Comparison of ENCODE assay signal across 16 mouse cellular contexts in genomic region chr7:127799738-127800137, GRCm38 (mm10). TPM values are rescaled to one million over a fixed set of nuclear protein-coding genes. Genes with fewer than 3 reads are reported as not detected.
DNase-seq lines count a peak whose midpoint lies in the region; ATAC-seq lines count a peak whose summit lies in the region.
"Had no signal": no experiment of that assay in that cellular context is flagged by ENCODE, and none has a peak within 500 bp of the region (broad histone marks: within the 10 kb centered on the region; RNA-seq: fewer than 3 reads in every experiment).

No protein-coding gene starts in this region.

- peak overlapping the region; percentile 6; the same call in 1 of the 2 replicates for H3K27ac ChIP-seq in hindbrain, embryonic 14.5 days
- H3K27ac ChIP-seq in hindbrain, embryonic 11.5 days (ENCODE audit: low read depth, low read length), result no peak overlapping the region
- H3K27ac ChIP-seq in liver, embryonic 15.5 days (replicated peaks), result peak overlapping the region; percentile 67; the same call in 1 of the 2 replicates
- no peak overlapping the region for H3K27ac ChIP-seq in liver, embryonic 11.5 days (ENCODE audit: low read depth, low read length)
- 0 out of 2 replicates have a peak overlapping the region, but pooled peaks have one; percentile 33 for H3K27ac ChIP-seq in embryonic facial prominence, embryonic 13.5 days
- no peak overlapping the region for H3K27ac ChIP-seq in heart, embryonic 11.5 days (ENCODE audit: low read depth, low read length)
- H3K27ac ChIP-seq: neural tube, embryonic 12.5 days had no signal

- DNase-seq in cerebellum, adult 9-10 months, result peak; percentile 71
- no peak for DNase-seq in hindbrain, embryonic 14.5 days (ENCODE audit: low spot score)
- DNase-seq in hindbrain, embryonic 11.5 days (ENCODE audit: low spot score), result no peak
- DNase-seq in liver, embryonic 11.5 days (ENCODE audit: low spot score), result no peak

- H3K27me3 ChIP-seq in hindbrain, embryonic 14.5 days (ENCODE audit: control insufficient read depth, insufficient read depth, low read length), result no peaks in the 10 kb centered on the region
- no peaks in the 10 kb centered on the region for H3K27me3 ChIP-seq in hindbrain, embryonic 11.5 days (ENCODE audit: control insufficient read depth, insufficient read depth, low read length)
- H3K27me3 ChIP-seq in liver, embryonic 15.5 days, result no peaks in the 10 kb centered on the region
- H3K27me3 ChIP-seq in liver, embryonic 11.5 days (replicated peaks; ENCODE audit: control insufficient read depth, insufficient read depth, low read length), result no peaks in the 10 kb centered on the region
- no peaks in the 10 kb centered on the region for H3K27me3 ChIP-seq in embryonic facial prominence, embryonic 13.5 days
- H3K27me3 ChIP-seq in heart, embryonic 11.5 days (ENCODE audit: control insufficient read depth, insufficient read depth, low read length), result no peaks in the 10 kb centered on the region
- H3K27me3 ChIP-seq: liver, embryonic 13.5 days; neural tube, embryonic 12.5 days had no signal

- no peak for ATAC-seq in cerebellum, adult (ENCODE audit: insufficient number of reproducible peaks, low FRiP score, low TSS enrichment)
- no peak for ATAC-seq in hindbrain, embryonic 14.5 days (ENCODE audit: low FRiP score)
- ATAC-seq in hindbrain, embryonic 11.5 days (ENCODE audit: low FRiP score), result no peak
- ATAC-seq in liver, embryonic 15.5 days (ENCODE audit: insufficient read depth), result no peak
- ATAC-seq in liver, embryonic 11.5 days (replicated peaks; ENCODE audit: low FRiP score), result no peak
- no peak for ATAC-seq in embryonic facial prominence, embryonic 13.5 days (ENCODE audit: insufficient number of reproducible peaks, insufficient read depth, low FRiP score, low TSS enrichment, low read depth)
- ATAC-seq in heart, embryonic 11.5 days (replicated peaks; ENCODE audit: insufficient number of reproducible peaks, low FRiP score, low TSS enrichment), result no peak

- H3K4me1 ChIP-seq in hindbrain, embryonic 14.5 days (replicated peaks; ENCODE audit: control insufficient read depth, insufficient read depth, low read length), result 0 out of 2 replicates have a peak, but pooled peaks cover 5% of the 10 kb centered on the region
- H3K4me1 ChIP-seq in hindbrain, embryonic 11.5 days (replicated peaks; ENCODE audit: control insufficient read depth, insufficient read depth, low read length), result no peaks in the 10 kb centered on the region; the same call in 1 of the 2 replicates
- peaks cover 44% of the 10 kb centered on the region for H3K4me1 ChIP-seq in liver, embryonic 15.5 days (replicated peaks)
- H3K4me1 ChIP-seq in liver, embryonic 11.5 days (replicated peaks; ENCODE audit: control insufficient read depth, insufficient read depth, low read length), result peaks cover 14% of the 10 kb centered on the region
- H3K4me1 ChIP-seq in embryonic facial prominence, embryonic 13.5 days, result peaks cover 12% of the 10 kb centered on the region; the same call in 1 of the 2 replicates
- H3K4me1 ChIP-seq in heart, embryonic 11.5 days (ENCODE audit: control insufficient read depth, insufficient read depth, low read length), result peaks cover 3% of the 10 kb centered on the region; the same call in 1 of the 2 replicates
- H3K4me1 ChIP-seq: neural tube, embryonic 12.5 days had no signal

- H3K36me3 ChIP-seq in hindbrain, embryonic 14.5 days (replicated peaks; ENCODE audit: control insufficient read depth, insufficient read depth), result peaks cover 66% of the 10 kb centered on the region
- H3K36me3 ChIP-seq in hindbrain, embryonic 11.5 days (ENCODE audit: control insufficient read depth, insufficient read depth, low read length), result peaks cover 20% of the 10 kb centered on the region
- H3K36me3 ChIP-seq in liver, embryonic 15.5 days (replicated peaks), result peaks cover 59% of the 10 kb centered on the region
- H3K36me3 ChIP-seq in liver, embryonic 11.5 days (ENCODE audit: control insufficient read depth, insufficient read depth, low read length), result peaks cover 53% of the 10 kb centered on the region
- peaks cover 87% of the 10 kb centered on the region for H3K36me3 ChIP-seq in embryonic facial prominence, embryonic 13.5 days
- peaks cover 36% of the 10 kb centered on the region for H3K36me3 ChIP-seq in heart, embryonic 11.5 days (ENCODE audit: control insufficient read depth, insufficient read depth, low read length)

- no peaks in the 10 kb centered on the region for H3K9me3 ChIP-seq in hindbrain, embryonic 14.5 days (ENCODE audit: control insufficient read depth, low read length)
- no peaks in the 10 kb centered on the region for H3K9me3 ChIP-seq in hindbrain, embryonic 11.5 days (ENCODE audit: control insufficient read depth, low read length)
- H3K9me3 ChIP-seq in liver, embryonic 15.5 days (replicated peaks), result no peaks in the 10 kb centered on the region
- H3K9me3 ChIP-seq in liver, embryonic 11.5 days (ENCODE audit: control insufficient read depth, low read length), result no peaks in the 10 kb centered on the region
- no peaks in the 10 kb centered on the region for H3K9me3 ChIP-seq in embryonic facial prominence, embryonic 13.5 days
- no peaks in the 10 kb centered on the region for H3K9me3 ChIP-seq in heart, embryonic 11.5 days (replicated peaks; ENCODE audit: control insufficient read depth, low read length)
- H3K9me3 ChIP-seq: liver, embryonic 13.5 days; neural tube, embryonic 12.5 days had no signal

- H3K4me3 ChIP-seq in hindbrain, embryonic 14.5 days (replicated peaks; ENCODE audit: low read length), result no peak overlapping the region
- H3K4me3 ChIP-seq in hindbrain, embryonic 11.5 days (ENCODE audit: low read depth, low read length), result no peak overlapping the region
- no peak overlapping the region for H3K4me3 ChIP-seq in liver, embryonic 15.5 days (replicated peaks)
- H3K4me3 ChIP-seq in liver, embryonic 11.5 days (ENCODE audit: low read depth, low read length), result no peak overlapping the region
- H3K4me3 ChIP-seq in embryonic facial prominence, embryonic 13.5 days, result no peak overlapping the region
- no peak overlapping the region for H3K4me3 ChIP-seq in heart, embryonic 11.5 days (ENCODE audit: low read depth, low read length)
- H3K4me3 ChIP-seq: neural tube, embryonic 12.5 days had no signal

- no peak overlapping the region for H3K9ac ChIP-seq in hindbrain, embryonic 14.5 days
- no peak overlapping the region for H3K9ac ChIP-seq in hindbrain, embryonic 11.5 days (ENCODE audit: low read depth, low read length)
- no peak overlapping the region for H3K9ac ChIP-seq in liver, embryonic 15.5 days
- H3K9ac ChIP-seq in liver, embryonic 11.5 days (ENCODE audit: low read depth, low read length), result no peak overlapping the region
- H3K9ac ChIP-seq in embryonic facial prominence, embryonic 13.5 days, result 0 out of 2 replicates have a peak overlapping the region, but pooled peaks have one; percentile 28
- no peak overlapping the region for H3K9ac ChIP-seq in heart, embryonic 11.5 days (ENCODE audit: low read depth, low read length)
- H3K9ac ChIP-seq: neural tube, embryonic 12.5 days had no signal

- WGBS in hindbrain, embryonic 14.5 days, result 100% methylated on average over 1 of the region's 1 CpGs
- 93% methylated on average over 1 of the region's 1 CpGs for WGBS in hindbrain, embryonic 11.5 days
- 73% methylated on average over 1 of the region's 1 CpGs for WGBS in liver, embryonic 15.5 days (ENCODE audit: insufficient replicate concordance)
- WGBS in liver, embryonic 11.5 days, result 77% methylated on average over 1 of the region's 1 CpGs
- WGBS in embryonic facial prominence, embryonic 13.5 days, result 92% methylated on average over 1 of the region's 1 CpGs
- WGBS in heart, embryonic 11.5 days (ENCODE audit: insufficient replicate concordance), result 95% methylated on average over 1 of the region's 1 CpGs

- H3K4me2 ChIP-seq in hindbrain, embryonic 14.5 days (replicated peaks), result no peak overlapping the region
- H3K4me2 ChIP-seq in hindbrain, embryonic 11.5 days (replicated peaks; ENCODE audit: low read depth, low read length), result no peak overlapping the region
- H3K4me2 ChIP-seq in liver, embryonic 15.5 days, result no peak overlapping the region
- no peak overlapping the region for H3K4me2 ChIP-seq in liver, embryonic 11.5 days
- H3K4me2 ChIP-seq in embryonic facial prominence, embryonic 13.5 days, result no peak overlapping the region
- no peak overlapping the region for H3K4me2 ChIP-seq in heart, embryonic 11.5 days

RNA-seq across cellular contexts. Expression of gene Hsd3b7, which starts 0.7 kb away (rescaled TPM):
- 10.6 and 11.0 TPM in 2 replicates for polyA plus RNA-seq in hindbrain, embryonic 14.5 days (2014; fragmentation: Nextera tagmentation; extraction: Ambion mirVana)
- 7.6 and 7.8 TPM in 2 replicates for polyA plus RNA-seq in hindbrain, embryonic 11.5 days (2014; fragmentation: Nextera tagmentation; extraction: Ambion mirVana)
- 55.9 and 75.3 TPM in 2 replicates for polyA plus RNA-seq in liver, embryonic 15.5 days (2015; fragmentation: Nextera tagmentation; extraction: Ambion mirVana)
- polyA plus RNA-seq in liver, embryonic 11.5 days (2014; fragmentation: Nextera tagmentation; extraction: Ambion mirVana), result 31.4 and 32.4 TPM in 2 replicates
- 15.0 and 15.2 TPM in 2 replicates for polyA plus RNA-seq in embryonic facial prominence, embryonic 13.5 days (2015; fragmentation: Nextera tagmentation; extraction: Ambion mirVana)
- polyA plus RNA-seq in heart, embryonic 11.5 days (2014; fragmentation: Nextera tagmentation; extraction: Ambion mirVana), result 18.1 and 23.5 TPM in 2 replicates

RNA-seq across cellular contexts. Expression of gene Gm49388, which starts 14.3 kb away (rescaled TPM):
- polyA plus RNA-seq in hindbrain, embryonic 14.5 days (2014; fragmentation: Nextera tagmentation; extraction: Ambion mirVana), result not detected in 2 replicates
- polyA plus RNA-seq in hindbrain, embryonic 11.5 days (2014; fragmentation: Nextera tagmentation; extraction: Ambion mirVana), result not detected in 2 replicates
- polyA plus RNA-seq in liver, embryonic 15.5 days (2015; fragmentation: Nextera tagmentation; extraction: Ambion mirVana), result not detected in 2 replicates
- polyA plus RNA-seq in liver, embryonic 11.5 days (2014; fragmentation: Nextera tagmentation; extraction: Ambion mirVana), result not detected in 2 replicates
- not detected in 2 replicates for polyA plus RNA-seq in embryonic facial prominence, embryonic 13.5 days (2015; fragmentation: Nextera tagmentation; extraction: Ambion mirVana)
- 0.46 TPM in 1 of 2 replicates, not detected in the other for polyA plus RNA-seq in heart, embryonic 11.5 days (2014; fragmentation: Nextera tagmentation; extraction: Ambion mirVana)
- polyA plus RNA-seq: activated CD4-positive, CD25-positive, alpha-beta regulatory T cell, adult 4 months; embryonic facial prominence, embryonic 11.5 days; heart, embryonic 16.5 days; hindbrain, postnatal 0 days; kidney, postnatal 0 days; liver, embryonic 13.5 days; neural tube, embryonic 12.5 days; thymus, adult 2 months had no signal

RNA-seq across cellular contexts. Expression of gene Setd1a, which starts 23.3 kb away (rescaled TPM):
- polyA plus RNA-seq in hindbrain, embryonic 14.5 days (2014; fragmentation: Nextera tagmentation; extraction: Ambion mirVana), result 18.7 and 19.1 TPM in 2 replicates
- polyA plus RNA-seq in hindbrain, embryonic 11.5 days (2014; fragmentation: Nextera tagmentation; extraction: Ambion mirVana), result 21.3 and 22.4 TPM in 2 replicates
- polyA plus RNA-seq in liver, embryonic 15.5 days (2015; fragmentation: Nextera tagmentation; extraction: Ambion mirVana), result 9.2 and 9.3 TPM in 2 replicates
- 24.2 and 26.0 TPM in 2 replicates for polyA plus RNA-seq in liver, embryonic 11.5 days (2014; fragmentation: Nextera tagmentation; extraction: Ambion mirVana)
- 27.0 and 33.2 TPM in 2 replicates for polyA plus RNA-seq in embryonic facial prominence, embryonic 13.5 days (2015; fragmentation: Nextera tagmentation; extraction: Ambion mirVana)
- polyA plus RNA-seq in heart, embryonic 11.5 days (2014; fragmentation: Nextera tagmentation; extraction: Ambion mirVana), result 16.9 and 20.8 TPM in 2 replicates

RNA-seq across cellular contexts. Expression of gene Stx4a, which starts 24.4 kb away (rescaled TPM):
- polyA plus RNA-seq in hindbrain, embryonic 14.5 days (2014; fragmentation: Nextera tagmentation; extraction: Ambion mirVana), result 9.6 and 10.6 TPM in 2 replicates
- 11.6 and 15.0 TPM in 2 replicates for polyA plus RNA-seq in hindbrain, embryonic 11.5 days (2014; fragmentation: Nextera tagmentation; extraction: Ambion mirVana)
- polyA plus RNA-seq in liver, embryonic 15.5 days (2015; fragmentation: Nextera tagmentation; extraction: Ambion mirVana), result 14.6 and 14.9 TPM in 2 replicates
- polyA plus RNA-seq in liver, embryonic 11.5 days (2014; fragmentation: Nextera tagmentation; extraction: Ambion mirVana), result 16.1 and 19.4 TPM in 2 replicates
- 61.0 and 73.1 TPM in 2 replicates for polyA plus RNA-seq in embryonic facial prominence, embryonic 13.5 days (2015; fragmentation: Nextera tagmentation; extraction: Ambion mirVana)
- polyA plus RNA-seq in heart, embryonic 11.5 days (2014; fragmentation: Nextera tagmentation; extraction: Ambion mirVana), result 20.5 and 22.8 TPM in 2 replicates

RNA-seq across cellular contexts. Expression of gene Stx1b, which starts 24.6 kb away (rescaled TPM):
- 59.7 and 66.2 TPM in 2 replicates for polyA plus RNA-seq in hindbrain, embryonic 14.5 days (2014; fragmentation: Nextera tagmentation; extraction: Ambion mirVana)
- polyA plus RNA-seq in hindbrain, embryonic 11.5 days (2014; fragmentation: Nextera tagmentation; extraction: Ambion mirVana), result 9.1 and 10.1 TPM in 2 replicates
- polyA plus RNA-seq in liver, embryonic 15.5 days (2015; fragmentation: Nextera tagmentation; extraction: Ambion mirVana), result 0.43 and 0.44 TPM in 2 replicates
- polyA plus RNA-seq in liver, embryonic 11.5 days (2014; fragmentation: Nextera tagmentation; extraction: Ambion mirVana), result 1.5 and 1.9 TPM in 2 replicates
- 7.4 and 8.7 TPM in 2 replicates for polyA plus RNA-seq in embryonic facial prominence, embryonic 13.5 days (2015; fragmentation: Nextera tagmentation; extraction: Ambion mirVana)
- polyA plus RNA-seq in heart, embryonic 11.5 days (2014; fragmentation: Nextera tagmentation; extraction: Ambion mirVana), result 1.4 and 1.8 TPM in 2 replicates

Comparison
In these comparisons a context has a peak if more than half of its experiments do, and no peak if none do; other contexts are left out.
1. H3K27ac ChIP-seq: peak in hindbrain, embryonic 14.5 days (single experiment), liver, embryonic 15.5 days (single experiment) and embryonic facial prominence, embryonic 13.5 days (single experiment); none in hindbrain, embryonic 11.5 days (single experiment), liver, embryonic 11.5 days (single experiment) and heart, embryonic 11.5 days (single experiment).